Mouse (Mus musculus) cerebellum, adult 2 months (tissue): ENCODE measurements at regions not wholly inside any gene's neighbourhood (a gene's known extent, or its start where the extent isn't known, plus 50 kb on each side); places are given as distances from the start of the nearest gene placed in this dataset.

Experiments
- DNase-seq, 2 experiments: peaks; one replicate each; pipeline ENCODE4 v3.0.0; 2021
- H3K27ac ChIP-seq: fragments of 200-500 bp; 2 replicates; pipeline ENCODE4 v1.5.1; 2012; ENCODE audit warnings: low read length, control low read depth, inconsistent platforms; ENCODE audit not compliant: insufficient read depth
- H3K27me3 ChIP-seq: fragments of 200-500 bp; 2 replicates; pipeline ENCODE4 v1.6.1; 2012; ENCODE audit warnings: inconsistent platforms, mild to moderate bottlenecking, low read length, moderate library complexity; ENCODE audit not compliant: control insufficient read depth, insufficient read depth
- H3K4me1 ChIP-seq: fragments of 200-500 bp; 2 replicates; pipeline ENCODE4 v1.6.1; 2011; ENCODE audit warnings: low read length; ENCODE audit not compliant: control insufficient read depth, insufficient read depth
- H3K4me3 ChIP-seq: fragments of 200-500 bp; replicated peaks from 2 replicates; pipeline ENCODE3; 2011; ENCODE audit warnings: mild to moderate bottlenecking, low read depth, low read length, control low read depth; ENCODE audit not compliant: insufficient read depth
- CTCF ChIP-seq: fragments of 200-500 bp; IDR thresholded peaks from 2 replicates; pipeline ENCODE4 v1.5.1; 2011; ENCODE audit warnings: low read depth, mild to moderate bottlenecking, control low read depth, low read length, moderate library complexity, borderline replicate concordance; ENCODE audit not compliant: insufficient read depth
- POLR2A ChIP-seq: fragments of 200-500 bp; IDR thresholded peaks from 2 replicates; pipeline ENCODE4 v1.6.1; 2011; ENCODE audit warnings: low read length, control low read depth, borderline replicate concordance; ENCODE audit not compliant: insufficient read depth
- WGBS: fragments of 180-500 bp; shearing (Covaris S2); methylation state at CpG from one replicate; pipeline ENCODE4 v1.1.7; 2018; 5-methylcytosine and 5-hydroxymethylcytosine counted together

- no peak for TF ChIP-seq CTCF
- TF ChIP-seq POLR2A = no peak
These were observed 201.6 kb downstream of the 3110018I06Rik start for GRCm38 (mm10) chr12:107690061-107690460.

GRCm38 (mm10) chr12:107693693-107694092, 205.3 kb downstream of the 3110018I06Rik start:
- Histone ChIP-seq H3K27me3 (no peaks in the 10 kb centered on the region; the same call in 1 of the 2 replicates), H3K4me3 (no peak overlapping the region), H3K27ac (no peak overlapping the region), H3K4me1 (no peaks in the 10 kb centered on the region; the same call in 1 of the 2 replicates)
- TF ChIP-seq CTCF = no peak
- no peak for TF ChIP-seq POLR2A
- DNase-seq = no peak
- WGBS = 21% methylated on average over 6 of the region's 6 CpGs

More at GRCm38 (mm10) chr12:107690061-107690460, 201.6 kb downstream of the 3110018I06Rik start:
- no peak overlapping the region for H3K4me3 ChIP-seq
- H3K27ac ChIP-seq = no peak overlapping the region
- no peaks in the 10 kb centered on the region; the same call in 1 of the 2 replicates for H3K27me3 ChIP-seq
- H3K4me1 ChIP-seq = no peaks in the 10 kb centered on the region; the same call in 1 of the 2 replicates
- DNase-seq = peak; percentile 11 to 50
- 9% methylated on average over 3 of the region's 3 CpGs for WGBS

DNA sequence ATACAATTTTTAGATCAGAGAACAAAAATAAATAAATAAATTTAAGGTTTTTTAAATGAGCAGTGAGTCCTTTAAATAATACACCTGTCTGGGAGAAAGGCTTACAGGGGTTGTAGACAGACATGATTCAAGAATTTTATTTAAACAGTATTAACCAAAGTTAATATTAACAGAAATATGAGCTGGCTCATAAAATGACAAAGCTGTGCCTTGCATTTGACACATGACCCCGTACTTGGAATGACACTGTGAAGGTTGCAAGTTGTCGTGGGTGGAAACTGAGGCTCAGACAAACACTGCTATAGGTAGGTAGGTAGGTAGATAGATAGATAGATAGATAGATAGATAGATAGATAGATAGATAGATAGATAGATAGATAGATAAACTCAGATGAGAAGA, 206.6 kb downstream of the 3110018I06Rik start:
- no peaks in the 10 kb centered on the region; the same call in 1 of the 2 replicates for H3K27me3 ChIP-seq
- no peaks in the 10 kb centered on the region; the same call in 1 of the 2 replicates for H3K4me1 ChIP-seq
- WGBS = 99% methylated on average over 2 of the region's 2 CpGs
- no peak overlapping the region for H3K4me3 ChIP-seq
- no peak for DNase-seq
- TF ChIP-seq POLR2A (no peak), CTCF (no peak)
- no peak overlapping the region for H3K27ac ChIP-seq

DNA sequence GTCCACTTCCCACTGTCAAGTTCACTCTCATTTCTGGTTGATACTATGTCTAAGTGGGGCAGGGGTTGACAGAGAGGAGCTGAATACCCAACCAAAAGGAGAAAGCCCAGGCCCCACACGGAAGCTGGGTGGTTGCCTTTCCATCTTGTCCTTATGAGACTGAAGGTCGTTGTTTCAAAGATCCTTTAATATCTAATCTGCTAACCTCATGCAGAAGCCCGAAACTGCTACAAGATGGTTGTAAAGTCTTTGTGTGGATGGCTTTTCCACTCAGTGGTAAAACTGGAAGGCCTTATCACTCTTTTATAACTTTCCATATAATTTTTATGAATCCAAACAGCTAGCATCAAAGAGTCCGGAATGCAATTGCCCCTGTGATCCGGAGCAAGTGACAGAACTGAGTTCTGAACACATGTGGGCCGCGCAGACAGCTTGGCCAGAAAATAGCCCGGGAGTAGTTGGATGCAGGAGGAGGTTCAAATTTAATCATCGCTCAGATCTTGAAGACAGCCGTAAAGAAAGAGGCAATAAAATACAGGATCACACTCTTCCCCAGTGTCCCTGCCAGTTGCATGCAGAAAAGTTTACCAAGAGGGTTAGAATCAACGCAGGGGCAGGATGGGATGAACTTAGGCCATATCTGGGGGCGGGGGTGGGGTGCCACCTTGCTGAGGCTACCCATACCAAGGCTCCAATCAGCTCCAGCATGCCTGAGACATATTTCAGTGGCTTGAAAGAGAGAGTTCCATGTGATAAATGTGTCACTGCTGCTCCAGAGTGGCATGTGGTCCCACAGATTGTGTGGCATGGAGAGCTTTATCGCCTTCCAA, 207.2 kb downstream of the 3110018I06Rik start:
- DNase-seq = no peak
- TF ChIP-seq POLR2A (no peak), CTCF (no peak)
- no peaks in the 10 kb centered on the region; the same call in 1 of the 2 replicates for H3K27me3 ChIP-seq
- 92% methylated on average over 13 of the region's 13 CpGs for WGBS
- no peak overlapping the region for H3K27ac ChIP-seq
- H3K4me1 ChIP-seq = no peaks in the 10 kb centered on the region
- no peak overlapping the region for H3K4me3 ChIP-seq

DNA sequence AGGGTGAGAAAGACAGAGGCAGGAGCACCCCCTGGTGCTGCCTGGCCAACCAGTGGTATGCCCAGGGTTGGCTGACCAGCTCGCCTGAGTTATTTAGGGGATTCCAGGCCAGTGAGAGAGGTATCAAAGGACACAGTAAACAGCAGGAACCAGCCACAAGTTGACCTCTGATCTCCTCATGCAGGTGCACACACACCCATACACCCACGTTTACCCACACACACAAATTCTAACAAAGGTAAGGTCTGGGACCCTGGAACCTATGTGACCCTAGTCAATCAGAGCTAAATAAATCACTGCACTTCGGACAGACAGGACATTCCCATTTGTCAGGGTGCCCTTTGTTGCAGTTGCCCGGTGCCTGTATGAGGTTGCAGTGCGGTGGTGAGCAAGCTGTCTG, 211.9 kb downstream of the 3110018I06Rik start:
- H3K27me3 ChIP-seq = no peaks in the 10 kb centered on the region

DNA sequence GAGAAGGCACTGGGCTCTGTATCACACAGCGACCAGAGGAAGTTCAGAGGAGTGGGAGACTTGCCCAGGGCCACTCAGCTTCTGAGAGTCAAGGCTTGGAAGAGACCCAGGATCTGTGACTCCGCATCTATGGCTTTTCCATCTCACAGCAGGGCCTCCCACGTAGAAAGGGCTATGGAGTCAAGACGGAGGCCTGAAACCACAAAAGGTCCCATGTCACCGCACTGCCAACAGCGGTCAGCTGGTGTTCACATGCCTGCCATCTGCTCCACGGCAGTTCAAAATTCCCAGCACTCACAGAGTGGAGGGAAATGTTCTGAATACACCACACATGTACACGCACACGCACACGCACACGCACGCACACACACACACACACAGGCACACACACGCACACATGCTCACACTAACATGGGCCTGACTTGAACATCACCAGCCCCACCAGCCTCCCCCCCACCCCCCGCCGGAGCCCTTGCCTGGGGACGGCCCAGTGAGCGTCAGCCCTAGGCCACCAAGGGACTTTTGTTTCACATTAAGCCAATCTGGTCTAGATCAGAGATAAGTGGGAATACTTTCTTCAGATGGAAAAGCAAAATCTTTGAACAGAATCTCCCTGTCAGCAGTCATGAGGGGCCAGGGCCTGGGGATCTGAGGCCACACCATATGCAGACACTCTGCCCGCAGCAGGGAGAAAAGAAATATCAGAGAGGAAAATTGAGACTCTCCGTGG, 212.6 kb downstream of the 3110018I06Rik start:
- Histone ChIP-seq H3K4me1 (no peaks in the 10 kb centered on the region), H3K27ac (no peak overlapping the region), H3K27me3 (no peaks in the 10 kb centered on the region), H3K4me3 (no peak overlapping the region)
- TF ChIP-seq CTCF = no peak
- TF ChIP-seq POLR2A = no peak
- 40% methylated on average over 19 of the region's 19 CpGs for WGBS
- no peak for DNase-seq

More for the DNA sequence above, 211.9 kb downstream of the 3110018I06Rik start:
- TF ChIP-seq CTCF (no peak), POLR2A (no peak)
- DNase-seq = no peak
- H3K27ac ChIP-seq = no peak overlapping the region
- no peaks in the 10 kb centered on the region for H3K4me1 ChIP-seq
- H3K4me3 ChIP-seq = no peak overlapping the region
- 68% methylated on average over 5 of the region's 5 CpGs for WGBS

DNA sequence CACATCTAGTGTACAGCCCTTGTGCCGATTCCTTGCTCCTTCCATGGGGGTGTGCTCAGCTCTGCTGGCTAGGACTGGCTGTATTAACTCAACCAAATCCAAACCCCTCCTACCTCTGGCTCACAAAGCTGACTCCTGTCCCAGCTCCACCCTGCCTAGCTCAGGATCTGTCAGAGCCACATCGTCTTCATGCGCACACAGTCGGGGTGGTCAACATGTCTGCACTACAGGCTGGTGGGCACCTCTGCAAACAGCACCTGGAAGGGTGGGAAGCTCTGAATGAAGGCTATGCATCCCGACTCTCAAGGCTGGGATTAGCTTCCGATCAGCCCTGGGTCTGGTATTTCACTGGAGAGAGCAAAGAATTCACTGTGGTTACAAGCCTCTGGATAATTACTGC, 220.4 kb downstream of the 3110018I06Rik start:
- no peak for DNase-seq
- 57% methylated on average over 6 of the region's 6 CpGs for WGBS
- no peak overlapping the region for H3K27ac ChIP-seq
- H3K27me3 ChIP-seq = no peaks in the 10 kb centered on the region
- no peaks in the 10 kb centered on the region for H3K4me1 ChIP-seq
- no peak overlapping the region for H3K4me3 ChIP-seq
- TF ChIP-seq CTCF (no peak), POLR2A (no peak)

GRCm38 (mm10) chr12:107711017-107711416, 222.6 kb downstream of the 3110018I06Rik start:
- H3K27ac ChIP-seq = no peak overlapping the region
- H3K4me1 ChIP-seq = 0 out of 2 replicates have a peak, but pooled peaks cover 2% of the 10 kb centered on the region
- WGBS = 42% methylated on average over 7 of the region's 7 CpGs
- no peak overlapping the region for H3K4me3 ChIP-seq
- TF ChIP-seq CTCF = no peak
- no peak for TF ChIP-seq POLR2A
- no peaks in the 10 kb centered on the region for H3K27me3 ChIP-seq
- no peak for DNase-seq
